Mouse (Mus musculus) liver, embryonic 14.5 days (tissue): Measurements from ENCODE around the gene 1600014C23Rik. TPM values are rescaled to one million over a fixed set of nuclear protein-coding genes. Genes with fewer than 3 reads are reported as not detected.

Experiments used
- ATAC-seq: fragments of 200-750 bp; cut with Nextera tagmentation; 2 replicates; pipeline ENCODE4 v1.8.0; 2017; ENCODE audit warnings: moderate number of reproducible peaks, mild to moderate bottlenecking, moderate library complexity; ENCODE audit not compliant: insufficient read depth
- DNase-seq, 3 experiments: peaks; one replicate each; pipeline ENCODE4 v3.0.0-alpha.2; 2012 to 2013; ENCODE audit warnings: low read depth in 3 of 3, low spot score in 3 of 3
- H3K27ac ChIP-seq: fragments of 300-500 bp; sonication (generic); 2 replicates; pipeline ENCODE4 v1.5.1; 2014; ENCODE audit warnings: moderate library complexity, mild to moderate bottlenecking, control low read depth, inconsistent platforms
- H3K27me3 ChIP-seq: fragments of 300-500 bp; sonication (generic); 2 replicates; pipeline ENCODE4 v1.6.1; 2014; ENCODE audit warnings: mild to moderate bottlenecking, low read length, moderate library complexity; ENCODE audit not compliant: control insufficient read depth, insufficient read depth
- H3K36me3 ChIP-seq: fragments of 300-500 bp; sonication (generic); replicated peaks from 2 replicates; pipeline ENCODE4 v1.6.1; 2014; ENCODE audit warnings: low read depth; ENCODE audit not compliant: control insufficient read depth, insufficient read depth
- H3K4me1 ChIP-seq, 2 experiments: fragments of 200-500 bp in 1 of 2; fragments of 300-500 bp in 1 of 2; sonication (generic) in 1 of 2; replicated peaks; 2 replicates each; pipeline ENCODE4 v1.6.1; 2012 to 2014; ENCODE audit warnings: antibody characterized with exemption in 1 of 2, inconsistent platforms in 1 of 2, low read length in 1 of 2; ENCODE audit not compliant: control insufficient read depth in 2 of 2, insufficient read depth in 2 of 2
- H3K4me2 ChIP-seq: fragments of 300-500 bp; sonication (generic); 2 replicates; pipeline ENCODE4 v1.6.1; 2014; ENCODE audit warnings: low read depth, mild to moderate bottlenecking, control low read depth, moderate library complexity
- H3K4me3 ChIP-seq, 2 experiments: fragments of 200-500 bp in 1 of 2; fragments of 300-500 bp in 1 of 2; sonication (generic) in 1 of 2; 2 replicates each; pipeline ENCODE4 v1.5.1; 2012 to 2014; ENCODE audit warnings: low read depth in 2 of 2, low read length in 2 of 2, mild to moderate bottlenecking in 2 of 2, control low read depth in 1 of 2, inconsistent platforms in 1 of 2, moderate library complexity in 1 of 2; ENCODE audit not compliant: insufficient read depth in 1 of 2
- H3K9ac ChIP-seq: fragments of 300-500 bp; sonication (generic); replicated peaks from 2 replicates; pipeline ENCODE4 v1.6.1; 2014; ENCODE audit warnings: mild to moderate bottlenecking, control low read depth, moderate library complexity
- H3K9me3 ChIP-seq: fragments of 300-500 bp; sonication (generic); 2 replicates; pipeline ENCODE4 v1.6.1; 2016; ENCODE audit warnings: low read length, mixed read lengths; ENCODE audit not compliant: control insufficient read depth
- CTCF ChIP-seq: IDR thresholded peaks from 2 replicates; pipeline ENCODE4 v1.5.1; 2016; ENCODE audit warnings: antibody characterized with exemption, low read depth, control low read depth
- EP300 ChIP-seq: IDR thresholded peaks from 2 replicates; pipeline ENCODE4 v1.6.1; 2016; ENCODE audit warnings: antibody characterized with exemption, low read depth
- WGBS: fragments of 180-500 bp; shearing (Covaris S2); extraction: QIAGEN DNeasy Blood & Tissue Kit; methylation state at CpG from one replicate; pipeline ENCODE4 v1.1.7; 2014; ENCODE audit not compliant: insufficient replicate concordance; 5-methylcytosine and 5-hydroxymethylcytosine counted together
- polyA plus RNA-seq, 2 experiments: library from polyadenylated mRNA; depleted of rRNA in 1 of 2; stranded (reverse) in 1 of 2; unstranded in 1 of 2; fragments of >200 nt; fragmentation: Nextera tagmentation in 1 of 2; extraction: Ambion mirVana in 1 of 2; gene quantifications; 2 replicates each; pipeline versions ENCODE4 v1.2.1 to v1.2.3; 2012 to 2014

Gene 1600014C23Rik
- polyA plus RNA-seq, 2 experiments, result not detected

- Histone ChIP-seq H3K9me3 (no peaks in the 10 kb centered on the region), H3K27me3 (no peaks in the 10 kb centered on the region), H3K4me3 (peak overlapping the region; percentile 20 to 37), H3K36me3 (no peaks in the 10 kb centered on the region), H3K4me1 (peaks cover 0 to 15% of the 10 kb centered on the region in 2 experiments; a peak in 2 of 4 replicates), H3K9ac (no peak overlapping the region), H3K27ac (no peak overlapping the region; the same call in 1 of the 2 replicates), H3K4me2 (peak overlapping the region; percentile 43)
- DNase-seq (peak; percentile 63 to 71 (median 67)), ATAC-seq (peak; percentile 90)
- WGBS, result 23% methylated on average over 12 of the region's 12 CpGs
- TF ChIP-seq EP300 (no peak), CTCF (no peak)
Observed at GRCm38 (mm10) chr17:45766735-45767535, 33.3 kb upstream of the 1600014C23Rik start.

- no peak for DNase-seq
- no peak overlapping the region for H3K27ac ChIP-seq
- peaks cover 0 to 15% of the 10 kb centered on the region in 2 experiments; a peak in 2 of 4 replicates for H3K4me1 ChIP-seq
- H3K9ac ChIP-seq, result no peak overlapping the region
- ATAC-seq, result no peak
- H3K4me3 ChIP-seq, result no peak overlapping the region
- 80% methylated on average over 3 of the region's 3 CpGs for WGBS
- no peak overlapping the region for H3K4me2 ChIP-seq
- no peak for TF ChIP-seq CTCF
- no peak for TF ChIP-seq EP300
- H3K27me3 ChIP-seq, result no peaks in the 10 kb centered on the region
- H3K9me3 ChIP-seq, result no peaks in the 10 kb centered on the region
- H3K36me3 ChIP-seq, result no peaks in the 10 kb centered on the region
Observed at GRCm38 (mm10) chr17:45765914-45766313, 32.3 kb upstream of the 1600014C23Rik start.

GRCm38 (mm10) chr17:45763188-45763587, 29.5 kb upstream of the 1600014C23Rik start:
- TF ChIP-seq CTCF (no peak), EP300 (no peak)
- WGBS, result 69% methylated on average over 8 of the region's 8 CpGs
- Histone ChIP-seq H3K27me3 (no peaks in the 10 kb centered on the region), H3K27ac (no peak overlapping the region), H3K9me3 (no peaks in the 10 kb centered on the region), H3K4me2 (no peak overlapping the region), H3K9ac (no peak overlapping the region), H3K4me1 (peaks cover 0 to 15% of the 10 kb centered on the region in 2 experiments; a peak in 2 of 4 replicates), H3K36me3 (no peaks in the 10 kb centered on the region), H3K4me3 (no peak overlapping the region)
- ATAC-seq, result no peak
- DNase-seq, result no peak

GRCm38 (mm10) chr17:45761902-45762301, 28.3 kb upstream of the 1600014C23Rik start:
- DNase-seq (no peak), ATAC-seq (no peak)
- Histone ChIP-seq H3K9me3 (no peaks in the 10 kb centered on the region), H3K9ac (no peak overlapping the region), H3K4me3 (no peak overlapping the region), H3K4me2 (no peak overlapping the region), H3K27ac (no peak overlapping the region), H3K4me1 (peaks cover 0 to 5% of the 10 kb centered on the region in 2 experiments; a peak in 2 of 4 replicates), H3K27me3 (no peaks in the 10 kb centered on the region), H3K36me3 (no peaks in the 10 kb centered on the region)
- TF ChIP-seq CTCF, result no peak
- TF ChIP-seq EP300, result no peak
- WGBS, result 62% methylated on average over 3 of the region's 3 CpGs

- H3K36me3 ChIP-seq, result no peaks in the 10 kb centered on the region
- no peak overlapping the region for H3K9ac ChIP-seq
- no peaks in the 10 kb centered on the region; a peak in 1 of 4 replicates for H3K4me1 ChIP-seq
- no peaks in the 10 kb centered on the region for H3K27me3 ChIP-seq
- TF ChIP-seq CTCF (no peak), EP300 (no peak)
- H3K4me3 ChIP-seq, result no peak overlapping the region
- no peak overlapping the region for H3K27ac ChIP-seq
- WGBS, result 62% methylated on average over 10 of the region's 10 CpGs
- no peaks in the 10 kb centered on the region for H3K9me3 ChIP-seq
- no peak overlapping the region for H3K4me2 ChIP-seq
- DNase-seq (no peak), ATAC-seq (no peak)
Observed at GRCm38 (mm10) chr17:45760965-45761645, 27.5 kb upstream of the 1600014C23Rik start.
